Mouse (Mus musculus) megakaryocyte-erythroid progenitor cell, adult 5-6 weeks (primary cell): ENCODE results near the gene Ptgfrn. TPM values are rescaled to one million over a fixed set of nuclear protein-coding genes. Genes with fewer than 3 reads are reported as not detected.
A peak's percentile ranks its signal among the peaks of the same experiment; 100 is the strongest.

Experiments
- ATAC-seq: replicated peaks from 2 replicates; pipeline ENCODE4 v1.8.0; 2016; ENCODE audit warnings: mild to moderate bottlenecking, inconsistent platforms; ENCODE audit not compliant: severe bottlenecking, poor library complexity, low FRiP score, low TSS enrichment
- total RNA-seq, 2 experiments: library from RNA; stranded (forward) in 1 of 2; stranded (reverse) in 1 of 2; fragments of 200-1000, 215-1000 nt in 1 of 2; fragments of >200 nt in 1 of 2; fragmentation: Nextera tagmentation in 1 of 2; gene quantifications; 2 replicates each; pipeline ENCODE4 v1.2.3; 2014 to 2017

Gene Ptgfrn
- total RNA-seq, 2 experiments from 2014 or later = not detected

DNA sequence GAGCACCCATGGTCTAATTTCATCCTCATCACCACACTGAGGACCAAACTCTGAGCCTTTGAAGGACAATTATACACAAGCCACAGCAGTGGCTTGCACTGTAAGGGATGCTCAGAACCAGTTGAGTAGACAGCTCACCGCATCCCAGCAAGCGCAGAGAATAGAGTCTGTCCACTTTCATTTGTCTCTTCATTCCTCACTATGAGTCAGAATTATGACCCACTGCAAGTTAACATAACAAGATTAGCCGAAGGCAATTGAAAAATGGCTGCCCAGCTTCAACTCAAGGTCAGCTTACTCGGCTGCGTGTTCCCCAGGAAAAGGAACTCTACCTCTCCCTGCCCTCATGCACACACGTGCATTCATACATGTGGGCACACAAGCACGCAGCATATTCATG lies 94.0 kb downstream of the Ptgfrn start:
- ATAC-seq = no peak

GRCm38 (mm10) chr3:101015254-101015653 lies 94.8 kb downstream of the Ptgfrn start:
- ATAC-seq = no peak

- no peak for ATAC-seq
These were observed 96.5 kb downstream of the Ptgfrn start for GRCm38 (mm10) chr3:101013536-101013935.

DNA sequence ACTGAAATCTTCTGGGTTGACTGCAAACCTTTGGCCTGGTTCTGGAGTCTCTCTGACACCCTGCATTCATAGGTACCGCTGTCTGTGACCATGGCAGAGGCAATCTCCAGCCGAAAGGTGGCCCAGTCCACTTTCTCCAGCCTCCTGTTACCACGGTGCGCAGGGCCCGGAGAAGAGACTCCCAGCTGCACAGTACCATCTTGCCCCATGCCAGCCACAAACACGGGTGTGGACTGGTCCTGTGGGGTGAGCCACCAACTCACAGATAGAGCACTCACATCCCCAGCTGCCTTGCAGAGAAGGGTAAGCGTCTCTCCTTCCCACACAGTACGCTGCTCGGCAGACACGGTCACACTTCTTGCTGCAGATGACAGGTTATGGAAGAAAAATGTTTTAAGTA lies 97.1 kb downstream of the Ptgfrn start:
- ATAC-seq = no peak

- ATAC-seq = no peak
These were observed 97.5 kb downstream of the Ptgfrn start for GRCm38 (mm10) chr3:101012597-101012996.

- no peak for ATAC-seq
These were observed 97.9 kb downstream of the Ptgfrn start for GRCm38 (mm10) chr3:101012131-101012571.

GRCm38 (mm10) chr3:101011203-101011600 lies 98.9 kb downstream of the Ptgfrn start:
- ATAC-seq = no peak

- peak; percentile 37; the same call in 1 of the 2 replicates for ATAC-seq
These were observed 99.4 kb downstream of the Ptgfrn start for GRCm38 (mm10) chr3:101010589-101011202.

- ATAC-seq = peak; percentile 54
These were observed 102.8 kb downstream of the Ptgfrn start for GRCm38 (mm10) chr3:101007112-101007782.

- ATAC-seq = no peak
These were observed 104.7 kb downstream of the Ptgfrn start for GRCm38 (mm10) chr3:101005392-101005791.

DNA sequence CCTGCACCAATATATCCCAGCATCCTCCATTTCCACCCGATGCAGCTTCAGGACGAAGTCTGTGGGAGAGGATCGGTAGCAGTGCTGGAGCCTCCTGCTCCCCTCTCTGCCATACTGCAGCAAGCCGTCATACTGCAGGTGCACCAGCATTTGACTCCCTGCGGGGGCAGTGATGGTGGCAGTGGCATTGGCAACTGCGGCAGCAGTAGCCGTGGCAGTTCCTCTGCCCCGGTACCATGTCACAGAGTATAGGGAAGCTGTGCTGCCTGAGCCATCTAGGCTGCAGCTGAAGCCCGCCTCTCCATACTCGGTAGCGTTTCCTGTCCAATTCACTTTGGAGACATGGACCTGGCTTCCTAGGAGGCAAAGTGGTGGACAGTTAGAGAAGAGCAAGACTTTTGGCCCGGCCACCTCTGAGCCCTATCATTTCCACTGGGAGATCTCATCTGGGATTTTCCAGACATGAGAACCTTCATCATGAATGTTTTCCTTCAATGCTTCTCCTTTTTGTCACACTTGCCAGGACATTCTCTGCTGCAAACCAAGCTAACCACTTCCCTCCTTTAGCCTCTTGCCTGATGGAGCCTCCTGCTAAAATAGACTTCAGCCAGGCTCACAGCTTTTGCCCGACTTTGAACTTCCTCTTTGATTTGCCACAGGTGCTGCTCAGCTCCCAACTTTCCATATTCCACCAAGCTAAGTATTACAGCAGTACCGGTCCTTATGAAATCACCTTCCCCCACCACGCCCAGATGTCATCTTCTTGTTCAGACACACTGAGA lies 106.3 kb downstream of the Ptgfrn start:
- no peak for ATAC-seq

GRCm38 (mm10) chr3:100999732-101000131 lies 110.3 kb downstream of the Ptgfrn start:
- no peak for ATAC-seq

- peak; percentile 86 for ATAC-seq
These were observed 111.2 kb downstream of the Ptgfrn start for GRCm38 (mm10) chr3:100998904-100999340.

- no peak for ATAC-seq
These were observed 112.1 kb downstream of the Ptgfrn start for GRCm38 (mm10) chr3:100997785-100998570.

DNA sequence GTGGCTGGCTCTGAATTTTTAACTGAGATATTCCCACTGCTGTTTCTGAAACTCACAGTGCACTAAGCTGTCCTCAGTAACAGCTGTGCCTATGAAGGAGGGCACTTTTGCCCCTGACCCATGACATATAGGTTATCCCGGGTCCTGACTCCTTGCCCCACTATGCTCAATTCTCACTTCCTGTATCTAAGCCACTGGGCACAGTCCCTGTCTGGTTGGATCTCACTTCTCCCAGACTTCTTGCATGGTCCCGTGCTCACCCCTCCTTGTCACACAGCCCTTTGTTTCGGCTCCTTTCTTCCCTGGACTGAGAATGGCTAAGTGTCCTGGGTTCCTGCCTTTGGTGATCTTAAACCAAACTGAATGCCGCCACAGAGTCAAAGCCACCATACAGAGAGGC lies 115.8 kb downstream of the Ptgfrn start:
- ATAC-seq = no peak

GRCm38 (mm10) chr3:100993718-100994117 lies 116.4 kb downstream of the Ptgfrn start:
- ATAC-seq = no peak

- no peak for ATAC-seq
These were observed 116.9 kb downstream of the Ptgfrn start for GRCm38 (mm10) chr3:100993158-100993557.
